Mouse (Mus musculus): Measurements from ENCODE around the gene Slc2a12. TPM values are rescaled to one million over a fixed set of nuclear protein-coding genes. Genes with fewer than 3 reads are reported as not detected.

Slc2a12 gene
- polyA plus RNA-seq, 1 experiment from 2014 or later, result 1.2 TPM

DNA sequence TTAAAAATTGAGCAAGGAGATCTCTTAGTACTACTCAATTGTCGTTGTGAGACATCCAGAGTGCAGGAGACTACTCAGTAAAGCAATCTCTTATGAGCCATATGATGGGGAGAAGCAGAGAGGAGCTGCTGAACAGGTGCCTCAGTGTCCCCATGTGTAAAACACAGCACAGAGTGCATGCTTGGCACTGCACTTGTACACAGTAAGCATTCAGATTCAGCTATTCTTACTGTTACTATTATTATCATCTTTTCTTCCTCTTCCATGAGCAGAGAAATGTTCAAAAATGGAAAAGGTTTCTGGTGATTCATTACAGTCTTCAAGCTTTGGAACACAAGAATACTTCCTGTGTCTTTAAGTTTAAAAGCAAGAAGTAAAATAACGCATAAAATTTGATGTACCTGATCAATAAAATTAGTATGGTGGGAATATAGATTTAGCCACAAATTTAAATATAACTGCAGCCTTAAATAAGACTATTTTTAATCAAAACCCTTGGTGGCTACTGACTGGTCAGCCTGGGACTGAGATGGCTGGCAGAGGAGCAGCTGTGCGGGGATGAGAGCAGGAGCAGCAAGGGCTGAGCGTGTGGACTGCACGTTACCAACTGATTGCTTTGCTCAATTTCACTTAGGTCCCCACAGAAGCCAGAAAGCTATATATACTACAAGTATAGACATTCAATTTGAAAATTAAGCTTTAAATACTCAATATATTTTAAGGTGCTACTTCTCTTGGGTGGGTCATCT is 76.1 kb downstream of the Slc2a12 start:
- H3K27me3 ChIP-seq (ENCODE audit: insufficient read depth, poor library complexity, severe bottlenecking), result no peaks in the 10 kb centered on the region
- peaks cover 30% of the 10 kb centered on the region for H3K4me1 ChIP-seq
- DNase-seq (ENCODE audit: low spot score), result no peak
- no peak overlapping the region for H3K4me3 ChIP-seq
- no peaks in the 10 kb centered on the region for H3K9me3 ChIP-seq
- no peak overlapping the region for H3K27ac ChIP-seq
- 87% methylated on average over 5 of the region's 5 CpGs for WGBS
- H3K36me3 ChIP-seq, result no peaks in the 10 kb centered on the region

DNA sequence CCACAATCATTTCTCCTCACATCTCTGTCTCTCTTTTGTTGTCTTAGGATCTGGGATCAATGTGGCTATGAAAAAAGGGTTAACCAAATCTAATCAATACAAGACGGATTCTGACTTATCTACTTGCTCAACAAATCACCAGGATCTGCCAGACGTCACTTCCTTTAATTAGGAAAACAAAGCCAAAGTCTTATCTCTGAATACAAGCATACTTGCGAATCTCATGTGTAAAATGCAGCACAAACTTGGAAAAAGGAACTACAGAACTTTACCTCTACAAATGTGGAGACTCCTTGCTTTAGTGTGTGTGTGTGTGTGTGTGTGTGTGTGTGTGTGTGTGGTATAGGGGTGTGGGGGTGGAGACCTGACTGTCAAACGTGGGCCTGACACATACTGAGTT is 80.4 kb downstream of the Slc2a12 start:
- no peak overlapping the region for H3K27ac ChIP-seq
- 43% methylated on average over 4 of the region's 4 CpGs for WGBS
- no peaks in the 10 kb centered on the region for H3K9me3 ChIP-seq
- H3K27me3 ChIP-seq (ENCODE audit: insufficient read depth, poor library complexity, severe bottlenecking), result no peaks in the 10 kb centered on the region
- H3K4me3 ChIP-seq, result no peak overlapping the region
- H3K36me3 ChIP-seq, result no peaks in the 10 kb centered on the region
- peaks cover 31% of the 10 kb centered on the region for H3K4me1 ChIP-seq
- DNase-seq (ENCODE audit: low spot score), result peak; percentile 51

DNA sequence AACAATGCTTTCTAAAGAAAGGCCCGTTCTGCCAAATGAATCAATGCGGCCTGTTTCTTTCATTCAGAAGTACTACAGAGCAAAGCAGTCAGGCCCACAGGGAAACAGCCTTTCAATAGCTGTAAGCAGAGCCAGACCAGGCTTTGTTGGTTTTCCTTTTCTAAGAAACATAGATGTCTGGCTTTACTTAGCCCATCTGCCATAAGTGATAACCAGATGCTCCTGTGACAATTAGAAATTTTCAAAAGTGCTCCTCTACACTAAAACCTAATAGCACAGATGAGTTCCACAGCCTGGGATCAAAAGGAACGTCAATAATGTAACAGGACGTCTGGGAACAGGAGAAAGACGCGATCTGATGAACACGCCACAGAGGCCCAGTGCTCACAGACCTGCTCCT is 81.5 kb downstream of the Slc2a12 start:
- no peak for DNase-seq (ENCODE audit: low spot score)
- WGBS, result 73% methylated on average over 7 of the region's 7 CpGs
- H3K4me1 ChIP-seq, result peaks cover 26% of the 10 kb centered on the region

DNA sequence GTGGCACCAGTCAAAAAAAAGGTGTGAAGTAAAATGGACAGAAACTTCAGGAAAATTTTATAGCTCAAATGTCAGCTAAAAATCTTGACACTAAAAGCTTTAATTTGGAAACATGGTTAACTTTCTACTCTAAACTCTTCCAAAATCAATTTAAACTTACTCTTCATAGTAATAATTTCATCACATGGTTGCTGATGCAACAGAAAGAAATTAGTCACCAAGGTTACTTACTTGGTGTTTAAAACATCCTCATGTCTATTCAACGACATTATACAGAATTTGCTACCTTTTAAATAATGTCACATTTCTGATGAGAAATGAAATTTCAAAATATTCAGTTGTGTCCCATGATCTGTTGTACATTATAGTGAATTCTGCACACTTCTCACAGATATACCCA is 83.4 kb downstream of the Slc2a12 start:
- Histone ChIP-seq H3K9me3 (no peaks in the 10 kb centered on the region), H3K27me3 (ENCODE audit: insufficient read depth, poor library complexity, severe bottlenecking) (no peaks in the 10 kb centered on the region), H3K36me3 (no peaks in the 10 kb centered on the region), H3K27ac (no peak overlapping the region), H3K4me3 (no peak overlapping the region), H3K4me1 (peaks cover 33% of the 10 kb centered on the region)
- DNase-seq (ENCODE audit: low spot score), result no peak
- WGBS, result 86% methylated on average over 1 of the region's 1 CpGs

More for the DNA sequence above, 81.5 kb downstream of the Slc2a12 start:
- no peaks in the 10 kb centered on the region for H3K27me3 ChIP-seq (ENCODE audit: insufficient read depth, poor library complexity, severe bottlenecking)
- H3K36me3 ChIP-seq, result no peaks in the 10 kb centered on the region
- H3K4me3 ChIP-seq, result no peak overlapping the region
- no peaks in the 10 kb centered on the region for H3K9me3 ChIP-seq
- no peak overlapping the region for H3K27ac ChIP-seq

DNA sequence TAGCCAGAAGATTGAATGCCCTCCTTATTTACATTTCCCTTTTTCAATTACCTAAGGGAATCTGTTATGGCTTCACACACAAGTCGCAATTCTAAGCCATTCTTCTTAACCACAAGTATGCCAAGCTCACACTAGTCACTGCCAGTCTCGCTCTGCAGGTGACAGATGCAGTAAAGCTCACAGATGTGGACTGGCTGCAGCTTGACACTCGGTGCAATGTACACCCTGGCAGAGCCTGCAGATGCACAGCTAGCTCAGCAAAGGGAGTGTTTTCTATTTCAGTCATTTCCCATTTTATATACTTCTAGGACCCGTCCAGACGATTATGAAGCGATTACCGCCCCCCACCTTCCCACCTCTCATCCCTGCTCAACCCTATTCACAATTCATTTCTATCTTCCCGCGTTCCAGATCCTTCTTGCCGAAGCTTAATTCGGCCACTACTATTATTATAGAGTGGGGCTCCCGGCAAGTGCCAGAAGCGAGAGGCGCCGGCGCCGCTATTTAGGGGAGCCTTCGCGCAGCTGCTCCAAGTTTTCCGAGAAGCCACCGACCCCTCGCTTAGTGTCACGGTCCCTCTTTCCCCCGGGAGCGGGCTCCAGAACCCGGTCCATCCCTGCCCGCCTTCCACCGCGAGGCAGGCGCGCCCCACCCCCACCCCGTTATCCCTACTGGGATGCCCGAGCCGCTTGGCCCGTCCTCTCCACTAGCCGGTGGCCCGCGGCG is 85.6 kb downstream of the Slc2a12 start:
- DNase-seq (ENCODE audit: low spot score), result peak; percentile 75
- Histone ChIP-seq H3K27ac (peak overlapping the region; percentile 98), H3K4me3 (peak overlapping the region; percentile 100), H3K36me3 (no peaks in the 10 kb centered on the region), H3K27me3 (ENCODE audit: insufficient read depth, poor library complexity, severe bottlenecking) (no peaks in the 10 kb centered on the region), H3K4me1 (peaks cover 27% of the 10 kb centered on the region), H3K9me3 (no peaks in the 10 kb centered on the region)
- 2% methylated on average over 39 of the region's 39 CpGs for WGBS

DNA sequence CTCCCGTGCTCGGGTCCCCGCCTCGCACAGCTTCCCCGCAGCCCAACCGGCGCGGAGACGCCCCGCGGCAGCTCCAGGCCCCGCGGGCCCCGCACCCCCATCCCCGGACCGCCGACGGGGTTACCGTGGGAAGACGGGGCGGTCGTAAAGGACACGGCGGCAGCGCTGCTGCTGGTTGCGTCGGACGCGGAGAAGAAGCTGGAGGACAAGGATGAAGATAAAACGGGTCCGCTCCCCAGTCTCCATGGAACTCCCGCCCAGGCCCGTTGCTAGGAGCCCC is 86.1 kb downstream of the Slc2a12 start:
- no peaks in the 10 kb centered on the region for H3K27me3 ChIP-seq (ENCODE audit: insufficient read depth, poor library complexity, severe bottlenecking)

DNA sequence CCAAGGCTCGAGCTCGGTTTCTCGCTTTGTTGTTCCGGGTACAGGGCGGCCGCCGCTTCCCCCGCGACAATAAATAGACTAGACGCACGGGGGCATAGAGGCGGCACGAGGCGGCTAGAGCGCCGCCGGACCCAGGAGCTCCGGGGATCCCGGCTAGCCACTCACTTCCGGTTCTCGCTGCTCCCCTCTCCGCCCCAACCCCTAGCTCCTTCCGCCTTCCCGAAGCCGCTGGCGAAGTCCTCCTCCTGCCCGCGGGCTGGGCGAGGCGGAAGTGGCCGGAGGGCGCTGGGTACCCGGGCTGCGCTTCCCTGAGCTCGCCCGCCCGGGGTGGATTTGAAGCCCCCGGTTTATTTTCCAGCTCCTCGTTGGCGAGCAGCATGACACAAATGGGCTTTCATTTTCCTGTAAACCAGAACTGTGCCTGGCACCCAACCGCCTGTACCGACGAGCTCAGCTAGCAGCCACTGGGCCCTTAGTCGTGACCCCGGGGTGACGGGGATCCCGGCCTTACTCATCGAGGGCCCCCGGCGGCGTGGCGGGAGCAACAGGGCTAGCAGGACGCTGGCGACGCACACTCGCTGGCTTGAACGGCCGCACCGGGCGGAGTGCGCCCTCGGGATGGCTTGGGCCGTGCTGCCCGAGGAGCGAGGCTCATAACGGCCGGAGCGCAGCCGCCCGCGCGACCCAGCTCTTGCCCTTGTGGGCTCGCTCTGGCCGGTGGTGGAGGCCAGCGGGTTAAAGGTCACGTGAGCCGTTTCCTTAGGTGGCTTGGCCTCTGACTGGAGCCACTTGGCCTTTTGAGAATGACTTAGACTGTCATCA is 86.7 kb downstream of the Slc2a12 start, which contains the start of gene Tbpl1:
Gene Tbpl1 (minus strand): TSS at position 667 of the 822 bp plus-strand sequence.
- Histone ChIP-seq H3K4me1 (peaks cover 26% of the 10 kb centered on the region), H3K4me3 (peak within 1 kb of the TSS; percentile 100), H3K27me3 (ENCODE audit: insufficient read depth, poor library complexity, severe bottlenecking) (no peaks in the 10 kb centered on the region), H3K36me3 (no peaks in the 10 kb centered on the region), H3K27ac (peak within 1 kb of the TSS; percentile 98), H3K9me3 (no peaks in the 10 kb centered on the region)
- peak; percentile 97 for DNase-seq (ENCODE audit: low spot score)
- WGBS, result 1% methylated on average over 77 of the region's 77 CpGs

More for the DNA sequence above, 86.1 kb downstream of the Slc2a12 start:
- whole genome bisulfite sequencing, result under 1% methylated on average over 33 of the region's 33 CpGs
- H3K27ac ChIP-seq, result peak overlapping the region; percentile 98
- peaks cover 27% of the 10 kb centered on the region for H3K4me1 ChIP-seq
- no peaks in the 10 kb centered on the region for H3K36me3 ChIP-seq
- peak overlapping the region; percentile 100 for H3K4me3 ChIP-seq
- DNase-seq (ENCODE audit: low spot score), result no peak
- H3K9me3 ChIP-seq, result no peaks in the 10 kb centered on the region

DNA sequence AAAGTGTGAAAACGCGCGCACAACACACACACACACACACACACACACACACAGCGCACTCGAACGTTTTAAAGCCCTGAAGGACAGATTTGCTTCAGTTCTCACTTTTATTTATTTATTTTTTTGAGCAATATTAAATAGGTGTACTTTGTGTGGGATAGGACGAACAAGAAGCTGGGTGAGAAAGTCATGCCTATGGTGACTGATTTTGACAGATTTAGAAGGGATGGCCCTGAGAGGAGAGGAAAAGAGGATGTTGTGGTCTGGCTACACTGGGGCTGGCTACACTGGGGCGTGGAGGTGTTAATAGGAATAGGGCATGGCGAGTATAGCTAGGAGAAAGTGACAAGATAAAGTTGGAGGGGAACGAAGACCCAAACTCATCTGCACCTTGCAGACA is 87.4 kb downstream of the Slc2a12 start:
- DNase-seq (ENCODE audit: low spot score), result peak; percentile 48
- 55% methylated on average over 10 of the region's 10 CpGs for WGBS
- H3K9me3 ChIP-seq, result no peaks in the 10 kb centered on the region
- peak overlapping the region; percentile 98 for H3K27ac ChIP-seq
- H3K4me3 ChIP-seq, result peak overlapping the region; percentile 100
- H3K36me3 ChIP-seq, result no peaks in the 10 kb centered on the region
- H3K27me3 ChIP-seq (ENCODE audit: insufficient read depth, poor library complexity, severe bottlenecking), result no peaks in the 10 kb centered on the region
- H3K4me1 ChIP-seq, result peaks cover 19% of the 10 kb centered on the region

DNA sequence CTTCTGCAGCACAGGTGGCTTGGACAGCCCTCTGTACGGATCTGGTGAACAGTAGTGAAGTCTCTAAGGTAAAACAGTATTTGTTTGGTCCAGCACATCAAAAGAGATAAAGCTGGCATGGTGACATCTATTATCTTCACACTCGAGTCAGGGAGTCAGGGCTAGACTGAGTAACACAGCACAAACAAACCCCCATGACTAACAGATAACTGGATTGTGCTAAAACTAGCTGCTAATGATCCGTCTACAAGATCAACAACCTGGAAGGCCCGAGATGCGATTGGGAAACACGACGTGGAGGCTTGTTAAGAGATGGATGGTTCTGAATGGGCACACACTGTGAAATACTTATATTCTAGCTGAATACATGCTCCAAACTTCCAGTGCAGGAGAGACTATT is 101.1 kb downstream of the Slc2a12 start:
- no peak overlapping the region for H3K27ac ChIP-seq
- no peaks in the 10 kb centered on the region for H3K27me3 ChIP-seq (ENCODE audit: insufficient read depth, poor library complexity, severe bottlenecking)
- no peak overlapping the region for H3K4me3 ChIP-seq
- H3K36me3 ChIP-seq, result no peaks in the 10 kb centered on the region
- 42% methylated on average over 7 of the region's 7 CpGs for WGBS
- peak; percentile 51 for DNase-seq (ENCODE audit: low spot score)
- H3K4me1 ChIP-seq, result peaks cover 3% of the 10 kb centered on the region; the same call in 1 of the 2 replicates
- H3K9me3 ChIP-seq, result no peaks in the 10 kb centered on the region

DNA sequence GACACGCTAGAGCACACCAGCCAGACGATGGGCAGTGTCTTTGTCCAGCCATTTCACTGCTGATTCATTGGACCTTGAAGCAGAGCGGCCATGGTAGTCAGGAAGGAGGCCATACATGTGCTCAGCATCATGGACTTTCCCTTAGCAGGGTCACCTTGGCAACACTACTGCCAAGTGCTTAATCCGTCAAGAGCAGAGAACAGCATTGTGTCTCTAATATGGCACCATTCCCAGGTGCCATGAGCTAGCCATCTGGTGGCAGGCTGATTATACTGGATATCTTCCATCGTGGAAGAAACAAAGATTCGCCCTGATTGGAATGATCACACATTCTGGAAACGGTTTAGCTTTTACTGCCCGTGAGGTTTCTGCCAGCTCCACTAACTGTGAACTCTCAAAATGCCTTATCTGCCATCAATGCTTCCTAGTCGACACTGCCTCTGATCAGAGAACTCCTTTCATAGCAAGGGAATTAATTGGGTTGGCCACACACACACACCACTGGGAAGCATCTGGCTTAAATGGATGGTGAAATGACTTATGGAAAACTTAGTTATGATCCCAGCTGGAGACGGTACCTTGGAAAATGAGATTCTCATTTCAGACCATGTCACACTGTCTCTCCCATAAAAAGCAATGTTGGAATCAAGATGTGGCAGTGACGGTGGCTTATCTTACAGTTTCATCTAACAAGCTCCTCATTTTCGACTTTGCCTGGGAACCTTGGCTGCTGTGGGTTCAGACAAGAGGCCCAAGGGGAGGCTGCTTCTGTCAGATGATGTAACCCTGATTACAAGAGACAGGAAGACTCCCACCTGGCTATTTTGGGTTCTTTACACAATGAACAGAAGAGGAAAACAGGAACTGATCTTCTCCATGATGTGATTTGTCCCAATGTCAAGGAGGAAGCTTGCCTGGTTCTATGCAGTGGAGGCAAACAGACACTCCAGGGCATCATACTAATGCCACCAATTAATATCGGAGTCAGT is 101.8 kb downstream of the Slc2a12 start:
- no peaks in the 10 kb centered on the region for H3K9me3 ChIP-seq
- 69% methylated on average over 13 of the region's 13 CpGs for WGBS
- H3K4me1 ChIP-seq, result peaks cover 3% of the 10 kb centered on the region; the same call in 1 of the 2 replicates
- no peaks in the 10 kb centered on the region for H3K36me3 ChIP-seq
- no peak overlapping the region for H3K27ac ChIP-seq
- H3K27me3 ChIP-seq (ENCODE audit: insufficient read depth, poor library complexity, severe bottlenecking), result no peaks in the 10 kb centered on the region
- peak; percentile 51 for DNase-seq (ENCODE audit: low spot score)
- no peak overlapping the region for H3K4me3 ChIP-seq

DNA sequence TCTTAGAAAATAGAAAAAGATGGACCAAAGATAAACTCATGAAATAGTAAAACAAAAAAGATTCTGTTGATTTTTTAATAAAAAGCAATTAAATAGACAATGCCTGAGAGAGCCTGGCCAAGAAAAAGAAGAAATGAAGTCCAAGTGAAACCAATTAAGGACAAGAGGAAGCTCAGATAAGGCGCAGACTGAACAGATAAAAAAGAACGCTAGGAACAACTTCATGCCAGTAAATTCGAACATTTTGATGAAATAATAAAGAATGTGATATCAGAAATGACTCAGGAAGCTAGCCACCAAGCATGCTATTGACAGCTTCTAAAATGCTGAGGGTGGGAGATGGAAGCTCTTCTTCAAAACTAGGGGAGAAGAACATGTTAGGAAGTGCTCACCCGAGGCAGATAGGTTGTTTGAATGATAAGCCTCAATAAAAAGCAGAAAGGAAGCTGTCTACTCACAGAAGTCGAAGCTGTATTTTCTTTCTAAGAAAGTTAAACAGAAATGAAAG is 106.4 kb downstream of the Slc2a12 start:
- Histone ChIP-seq H3K27ac (no peak overlapping the region), H3K9me3 (no peaks in the 10 kb centered on the region), H3K4me1 (peaks cover 3% of the 10 kb centered on the region; the same call in 1 of the 2 replicates), H3K27me3 (ENCODE audit: insufficient read depth, poor library complexity, severe bottlenecking) (no peaks in the 10 kb centered on the region), H3K4me3 (no peak overlapping the region), H3K36me3 (no peaks in the 10 kb centered on the region)
- 56% methylated on average over 5 of the region's 5 CpGs for WGBS
- no peak for DNase-seq (ENCODE audit: low spot score)

Measured in heart, embryonic 10.5 days (tissue).